Mouse (Mus musculus) cerebellum, adult 2 months (tissue): ENCODE measurements around the gene Lrrc40.

Experiments
- CTCF ChIP-seq: fragments of 200-500 bp; IDR thresholded peaks from 2 replicates; pipeline ENCODE4 v1.5.1; 2011; ENCODE audit warnings: low read depth, mild to moderate bottlenecking, control low read depth, low read length, moderate library complexity, borderline replicate concordance; ENCODE audit not compliant: insufficient read depth
- POLR2A ChIP-seq: fragments of 200-500 bp; IDR thresholded peaks from 2 replicates; pipeline ENCODE4 v1.6.1; 2011; ENCODE audit warnings: low read length, control low read depth, borderline replicate concordance; ENCODE audit not compliant: insufficient read depth

GRCm38 (mm10) chr3:158103467-158103866 is 67.0 kb downstream of the Lrrc40 start:
- TF ChIP-seq CTCF, result no peak
- no peak for TF ChIP-seq POLR2A
